Mouse (Mus musculus) lung, postnatal 14 days (tissue): ENCODE data around the gene 9930022D16Rik.

Experiments used
- DNase-seq: peaks from one replicate; pipeline ENCODE4 v3.0.0; 2021

The 9930022D16Rik gene

DNA sequence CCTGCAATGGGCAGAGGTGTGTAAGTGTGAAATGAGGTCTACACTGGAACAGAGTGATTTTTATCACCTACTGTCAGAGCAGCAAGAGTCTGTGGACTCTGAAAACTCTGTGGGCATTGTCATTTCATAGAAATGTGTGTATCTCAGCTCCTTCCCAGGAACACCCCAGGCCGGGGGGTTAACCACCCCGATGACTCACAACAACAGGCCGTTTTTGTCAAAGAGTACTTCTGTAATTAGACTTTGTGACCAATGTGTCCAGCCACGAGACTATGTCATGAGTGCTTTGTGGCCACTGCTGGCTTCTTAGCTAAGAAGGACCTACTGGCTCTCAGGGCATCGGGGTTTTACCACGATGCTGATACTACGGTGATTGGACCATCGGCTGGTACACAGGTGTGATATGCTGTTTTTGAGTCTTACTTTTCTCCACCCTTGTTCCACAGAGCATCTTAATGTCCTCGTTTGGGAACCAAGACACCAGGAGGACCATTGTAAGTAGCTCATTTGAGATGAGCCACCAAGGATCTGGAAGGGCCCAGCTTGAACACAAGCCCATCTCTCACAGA, 3.8 kb downstream of the 9930022D16Rik start:
- DNase-seq: no peak

DNA sequence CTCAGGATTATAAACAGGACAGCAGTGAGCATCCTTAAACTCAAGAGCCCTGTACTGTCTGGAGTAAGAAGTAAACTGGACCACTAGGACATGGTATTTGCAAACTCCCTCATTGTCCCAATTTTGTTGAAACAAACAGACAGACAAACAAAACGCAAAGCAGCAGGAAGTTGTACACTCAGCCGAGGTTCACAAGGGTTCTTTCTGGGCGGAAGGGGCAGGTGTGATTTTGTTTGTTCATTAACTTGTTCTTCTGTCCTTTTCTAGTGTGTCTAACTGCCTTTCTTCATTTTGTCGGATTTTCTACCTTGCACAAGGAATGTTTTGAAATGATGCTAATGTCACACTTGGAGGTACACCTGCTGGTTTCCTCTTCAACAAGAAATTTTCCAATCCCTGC, 5.7 kb downstream of the 9930022D16Rik start:
- no peak for DNase-seq

DNA sequence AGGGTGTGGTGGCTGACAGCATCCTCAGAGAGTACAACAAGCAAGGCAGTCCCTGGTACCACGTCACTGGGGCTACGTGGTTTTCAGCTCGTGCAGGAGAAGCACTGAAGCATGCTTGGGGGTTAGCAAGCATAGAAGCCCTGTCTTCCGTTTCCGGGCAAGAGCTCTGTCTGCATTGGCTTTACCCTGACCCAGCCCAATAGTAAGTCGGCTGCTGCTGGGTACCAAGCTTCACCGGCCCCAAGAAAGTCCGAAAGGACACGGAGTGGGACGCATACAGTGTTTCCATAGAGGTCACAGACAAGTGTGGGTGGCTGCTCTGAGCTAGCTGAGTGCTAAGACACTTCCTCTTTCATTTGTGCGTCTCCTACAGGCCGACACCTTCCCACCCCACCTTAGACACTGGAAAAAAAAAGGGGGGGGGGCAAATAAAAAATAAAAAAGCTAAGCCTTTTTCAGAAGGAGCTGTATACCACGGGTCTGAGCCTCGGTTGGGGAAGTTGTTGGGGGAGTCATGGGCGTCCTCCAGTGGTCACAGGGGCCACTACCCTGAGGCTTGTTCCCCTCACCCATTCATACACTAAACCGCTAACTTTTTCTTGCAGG, 6.3 kb downstream of the 9930022D16Rik start:
- DNase-seq: peak; percentile 15

DNA sequence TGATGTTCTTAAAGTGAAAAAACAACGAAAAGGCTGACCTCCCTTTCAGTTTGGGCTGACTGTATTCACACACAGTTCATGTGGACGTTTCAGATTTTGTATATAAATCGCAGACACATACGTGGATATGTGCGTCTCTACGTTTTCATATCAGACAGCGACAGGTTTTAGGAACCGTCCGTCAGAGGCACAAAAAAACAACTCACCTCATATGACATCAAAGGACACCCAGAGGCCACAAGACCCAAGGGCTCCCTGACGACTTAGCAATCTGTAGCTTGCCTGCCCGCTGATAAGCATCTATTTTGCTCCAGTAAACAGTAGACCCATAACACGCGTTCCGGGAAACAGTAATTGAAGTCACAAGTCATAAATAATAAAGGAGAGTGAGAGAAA, 6.8 kb downstream of the 9930022D16Rik start:
- DNase-seq: no peak

DNA sequence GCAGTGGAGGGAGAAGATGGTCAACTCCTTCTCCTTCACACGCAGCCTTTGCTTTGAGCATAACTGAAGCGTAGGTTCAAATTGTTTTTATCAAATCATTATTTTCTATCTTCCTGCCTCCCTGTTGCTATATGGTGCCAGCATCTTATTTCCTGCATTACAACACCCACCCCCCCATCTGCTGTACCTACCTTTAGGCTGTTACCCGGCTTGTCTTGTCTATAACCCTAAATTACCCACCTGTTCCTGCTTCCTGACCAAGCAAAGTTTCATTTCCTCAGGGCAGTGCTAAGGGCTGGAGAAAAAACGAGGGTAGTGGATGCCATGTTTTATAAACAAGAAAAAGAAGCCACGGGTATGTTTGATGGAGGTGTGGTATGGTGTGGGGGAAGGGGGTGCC, 7.5 kb downstream of the 9930022D16Rik start:
- no peak for DNase-seq

DNA sequence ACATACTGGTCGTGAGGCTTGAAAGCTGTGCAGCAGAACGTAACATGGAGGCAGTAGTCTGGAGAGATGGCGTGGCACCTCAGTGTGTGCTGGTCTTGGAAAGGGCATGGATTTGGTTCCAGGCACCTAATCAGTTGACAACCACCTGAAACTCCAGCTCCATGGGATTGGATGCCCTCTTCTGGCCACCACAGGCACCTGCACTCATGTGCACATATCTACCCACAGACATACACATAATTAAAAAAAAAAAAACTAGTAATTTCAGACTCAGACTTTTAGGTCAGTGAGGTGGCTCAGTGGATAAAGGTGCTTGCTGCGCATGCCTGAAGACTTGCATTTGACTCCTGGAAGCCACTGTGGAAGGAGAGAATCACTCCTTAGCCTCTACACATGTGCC, 8.5 kb downstream of the 9930022D16Rik start:
- DNase-seq: no peak

DNA sequence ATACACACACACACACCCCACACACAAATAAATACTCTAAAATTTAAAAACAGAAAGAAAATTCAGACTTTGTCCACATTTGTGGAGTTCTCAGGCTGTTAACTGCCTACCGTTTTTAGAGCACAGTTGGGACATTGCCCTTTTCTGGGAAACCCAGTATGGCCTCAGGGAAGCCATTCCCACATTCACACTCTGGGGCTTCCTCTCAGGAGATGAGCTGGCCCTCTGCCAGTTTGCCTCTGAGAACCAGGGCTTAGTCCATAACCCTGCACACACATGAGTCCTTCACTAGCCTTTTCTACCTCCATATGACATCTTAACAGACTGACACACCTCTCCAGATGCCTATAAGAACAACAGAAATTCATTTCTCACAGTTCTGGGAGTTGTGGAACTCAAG, 9.6 kb downstream of the 9930022D16Rik start:
- DNase-seq: no peak

DNA sequence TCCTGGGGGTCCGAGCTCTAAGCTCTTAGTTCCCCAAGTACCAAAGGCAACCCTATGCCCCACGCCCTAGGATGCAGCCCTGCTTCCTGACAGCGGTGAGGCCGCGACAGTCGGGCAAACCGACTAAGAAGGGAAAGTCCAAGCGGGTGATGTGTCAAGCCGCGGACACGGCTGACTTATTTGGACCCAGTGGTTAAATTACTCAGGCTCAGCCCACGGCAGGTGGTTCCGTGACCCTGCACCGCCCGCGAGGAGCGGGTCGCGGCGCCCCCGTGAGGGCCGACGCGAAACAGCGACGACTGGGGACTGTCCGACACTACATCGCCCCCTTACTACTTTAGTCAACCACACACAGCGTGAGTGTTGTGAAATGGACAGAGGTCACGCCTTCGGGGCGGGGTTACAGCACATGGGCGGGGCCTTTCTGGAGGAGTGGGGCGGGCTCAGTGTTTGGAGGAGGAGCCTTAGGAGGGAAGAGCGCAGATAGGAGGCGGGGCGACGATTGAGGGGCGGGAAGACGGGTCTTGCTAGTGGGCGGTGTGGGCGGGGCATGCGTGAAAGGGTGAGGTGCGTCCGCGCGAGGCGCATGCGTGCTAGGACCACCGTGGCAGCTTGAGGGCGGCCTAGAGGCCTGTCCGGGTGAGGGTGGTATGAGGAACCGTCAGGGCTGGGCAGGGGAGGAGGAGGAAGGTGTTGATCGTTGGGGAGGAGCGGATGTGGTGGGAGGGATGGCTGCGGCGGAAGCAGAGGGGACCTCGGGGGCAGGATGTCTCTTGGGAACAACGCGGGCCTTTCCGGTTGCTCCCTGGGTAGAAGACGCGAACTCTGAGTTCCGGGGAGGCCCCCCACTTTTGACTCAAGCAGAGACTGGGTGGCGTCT, 11.9 kb downstream of the 9930022D16Rik start, which contains the start of gene Amz2:
Amz2 (plus strand) TSS at position 555 of the 880 bp plus-strand sequence.
- peak; percentile 100 for DNase-seq

DNA sequence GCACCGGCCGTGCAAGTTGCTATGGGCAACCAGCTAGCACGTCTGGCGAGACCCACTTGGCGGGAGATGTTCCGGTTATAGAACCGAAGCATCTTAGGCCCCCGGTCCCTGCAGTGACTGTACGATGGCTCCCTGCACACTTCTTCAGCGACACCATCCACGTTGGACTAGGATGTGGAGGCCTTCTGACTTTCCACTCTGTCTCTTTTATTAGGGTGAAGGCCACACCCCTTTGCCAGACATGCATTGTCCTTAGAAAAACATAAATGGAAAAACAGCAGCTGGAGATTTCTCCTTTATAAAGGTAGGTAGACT, 12.5 kb downstream of the 9930022D16Rik start:
- no peak for DNase-seq

DNA sequence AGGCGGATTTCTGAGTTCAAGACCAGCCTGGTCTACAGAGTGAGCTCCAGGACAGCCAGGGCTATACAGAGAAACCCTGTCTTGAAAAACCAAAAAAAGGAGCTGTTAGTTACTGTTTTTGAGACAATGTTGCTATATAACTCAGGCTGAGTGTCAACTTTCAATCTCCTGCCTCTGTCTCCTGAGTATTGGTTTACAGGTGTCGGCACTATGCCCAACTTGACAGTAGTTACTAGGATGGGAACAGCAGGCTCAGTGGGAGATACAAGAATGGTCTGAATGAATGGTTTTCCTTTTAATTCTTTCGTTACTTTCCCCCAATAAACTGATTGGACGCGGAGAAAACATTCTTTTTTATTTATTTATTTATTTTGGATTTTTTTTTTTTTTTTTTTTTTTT, 13.6 kb downstream of the 9930022D16Rik start:
- DNase-seq: no peak

DNA sequence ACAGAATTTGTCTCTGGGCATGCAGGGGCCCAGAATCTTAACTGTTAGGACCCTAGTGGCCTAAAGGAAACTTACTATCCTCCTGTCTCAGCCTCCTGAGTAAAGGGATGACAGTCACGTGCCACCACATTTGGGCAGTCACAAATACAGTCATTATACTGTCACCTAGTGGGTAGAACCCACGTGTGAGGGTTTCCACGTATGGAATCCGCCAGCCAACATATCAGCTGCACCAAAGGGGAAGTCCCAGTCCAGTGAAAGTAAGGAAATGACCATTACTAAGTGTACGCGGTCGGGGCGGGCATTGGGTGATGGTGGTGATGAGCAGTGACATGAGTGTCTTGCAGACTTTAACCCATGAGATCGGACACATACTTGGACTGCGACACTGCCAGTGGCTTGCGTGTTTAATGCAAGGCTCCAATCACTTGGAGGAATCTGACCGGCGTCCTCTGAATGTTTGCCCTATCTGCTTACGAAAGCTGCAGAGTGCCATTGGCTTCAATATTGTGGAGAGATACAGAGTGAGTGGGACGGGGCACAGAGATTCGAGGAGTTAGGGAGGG, 20.6 kb downstream of the 9930022D16Rik start:
- DNase-seq: no peak

DNA sequence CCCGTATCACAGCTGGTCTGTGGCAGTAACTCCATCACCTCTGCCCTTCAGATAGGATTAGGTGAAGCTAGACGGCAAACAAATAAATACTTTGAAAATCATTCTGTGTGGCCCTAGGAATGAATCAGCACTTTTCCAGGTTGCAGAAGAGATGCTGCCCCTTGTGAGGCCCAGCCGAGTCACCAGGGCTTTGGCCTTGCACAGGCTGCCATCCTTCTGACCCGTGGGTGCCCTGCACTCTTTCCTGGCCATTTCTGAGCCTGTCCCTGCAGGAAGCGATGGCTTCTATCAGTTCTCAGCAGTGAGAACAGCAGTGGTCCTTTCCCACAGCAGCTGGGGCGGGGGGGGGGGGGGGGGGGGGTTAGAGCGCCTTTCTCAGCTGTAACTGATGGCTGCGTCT, 23.2 kb downstream of the 9930022D16Rik start:
- DNase-seq: no peak

DNA sequence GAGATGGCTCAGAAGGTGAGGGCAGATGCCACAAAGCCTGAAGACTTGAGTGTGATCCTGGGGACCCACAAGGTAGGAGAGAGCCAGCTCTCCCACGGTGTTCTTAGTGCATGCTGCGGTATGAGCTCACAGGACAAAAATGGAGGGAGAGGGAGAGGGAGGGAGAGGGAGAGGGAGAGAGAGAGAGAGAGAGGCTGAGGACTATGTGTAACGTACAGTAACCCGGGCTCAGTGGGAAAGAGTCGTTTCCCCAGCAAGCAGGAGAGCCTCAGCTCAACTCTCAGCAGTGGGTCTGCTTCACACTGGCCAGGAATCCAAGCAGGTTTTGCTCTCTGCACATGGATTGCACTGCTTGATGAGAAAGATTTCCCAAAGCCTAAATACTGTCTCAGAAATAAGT, 25.5 kb downstream of the 9930022D16Rik start:
- DNase-seq: no peak

DNA sequence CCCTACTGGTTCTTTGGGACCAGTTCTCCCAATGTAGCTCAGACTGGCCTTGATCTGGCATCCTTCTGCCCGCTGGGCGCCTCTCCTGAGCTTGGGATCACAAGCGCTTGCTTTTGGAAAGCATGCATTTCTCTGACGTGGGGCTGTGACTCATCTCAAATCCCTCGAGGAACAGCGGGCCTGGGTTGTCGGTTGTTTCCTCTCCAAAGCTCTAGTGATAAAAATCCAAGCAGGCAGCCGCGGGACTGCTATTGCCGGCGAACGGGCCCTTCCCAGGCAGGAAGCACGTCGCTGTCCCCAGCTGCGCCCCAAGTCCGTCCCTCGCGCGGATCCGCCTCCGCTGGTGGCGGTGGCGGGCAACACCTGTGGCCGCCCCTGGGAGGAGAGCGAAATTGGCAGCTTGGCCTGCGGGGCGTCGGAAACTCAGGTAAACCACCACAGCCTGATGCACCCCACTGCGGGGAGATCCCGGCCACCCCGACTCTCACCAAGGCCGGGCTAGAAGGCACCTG, 26.2 kb downstream of the 9930022D16Rik start:
- peak; percentile 79 for DNase-seq

DNA sequence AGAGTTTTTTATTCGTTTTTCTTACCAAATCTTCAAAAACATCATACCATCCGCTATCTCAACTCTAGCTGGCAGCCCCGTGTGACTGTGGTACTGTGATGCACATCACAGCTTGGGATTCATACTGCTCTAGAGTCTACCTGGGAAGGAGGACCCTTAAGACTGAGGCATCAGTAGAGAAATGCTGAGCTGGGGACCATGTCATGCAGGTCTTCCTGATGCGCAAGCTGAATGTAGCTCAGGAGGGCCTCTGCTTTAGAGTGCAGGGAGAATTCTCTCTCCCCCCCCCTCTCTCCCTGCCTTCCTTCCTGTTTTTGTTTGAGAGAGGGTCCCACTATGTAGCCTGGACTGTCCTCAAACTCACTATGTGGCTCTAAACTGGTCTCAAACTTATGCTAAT, 26.9 kb downstream of the 9930022D16Rik start:
- DNase-seq: no peak

DNA sequence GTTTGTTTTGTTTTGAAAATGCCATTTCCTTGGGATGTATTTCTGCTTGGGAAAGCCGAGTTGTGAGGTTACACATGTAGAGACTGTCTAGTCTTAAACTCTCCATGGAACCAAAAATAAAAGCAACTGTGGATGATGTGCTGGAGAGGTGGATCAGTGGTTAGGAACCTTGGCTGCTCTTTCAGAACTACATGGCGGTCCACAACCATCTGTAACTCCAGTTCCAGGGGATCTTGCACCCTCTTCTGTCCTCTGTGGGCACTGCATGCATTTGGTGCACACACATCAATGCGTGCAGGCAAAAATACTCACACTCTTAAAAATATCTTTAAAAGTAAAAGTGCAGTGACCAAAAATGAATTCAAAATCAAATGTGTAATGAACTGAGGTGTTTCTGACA, 27.4 kb downstream of the 9930022D16Rik start:
- DNase-seq: peak; percentile 60

DNA sequence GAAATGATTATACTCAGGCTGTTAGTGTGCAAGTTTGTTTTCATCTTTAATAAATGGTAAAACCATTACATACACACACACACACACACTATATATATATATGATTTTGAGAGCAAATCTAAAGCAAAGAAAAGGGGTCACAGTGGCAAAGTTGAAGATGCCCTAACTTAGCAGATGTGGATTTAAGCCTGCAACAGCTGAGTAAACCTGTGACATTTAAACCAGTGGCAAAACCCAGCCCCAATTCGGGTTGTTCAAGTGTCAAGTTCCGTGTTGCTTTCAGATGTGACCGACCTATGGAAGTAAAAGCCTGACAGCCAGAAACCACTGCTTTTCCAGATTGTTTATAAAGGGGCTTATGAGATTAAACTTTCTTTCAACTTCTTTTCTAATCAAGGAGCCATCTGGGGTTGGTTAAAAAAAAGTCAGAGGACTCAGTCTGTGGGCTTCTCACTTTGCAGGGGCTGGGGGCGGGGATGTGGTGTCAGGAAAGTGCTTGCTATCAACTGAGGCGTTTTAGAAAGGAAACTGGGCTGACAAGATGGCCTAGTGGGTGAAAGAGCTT, 28.5 kb downstream of the 9930022D16Rik start:
- DNase-seq: no peak

DNA sequence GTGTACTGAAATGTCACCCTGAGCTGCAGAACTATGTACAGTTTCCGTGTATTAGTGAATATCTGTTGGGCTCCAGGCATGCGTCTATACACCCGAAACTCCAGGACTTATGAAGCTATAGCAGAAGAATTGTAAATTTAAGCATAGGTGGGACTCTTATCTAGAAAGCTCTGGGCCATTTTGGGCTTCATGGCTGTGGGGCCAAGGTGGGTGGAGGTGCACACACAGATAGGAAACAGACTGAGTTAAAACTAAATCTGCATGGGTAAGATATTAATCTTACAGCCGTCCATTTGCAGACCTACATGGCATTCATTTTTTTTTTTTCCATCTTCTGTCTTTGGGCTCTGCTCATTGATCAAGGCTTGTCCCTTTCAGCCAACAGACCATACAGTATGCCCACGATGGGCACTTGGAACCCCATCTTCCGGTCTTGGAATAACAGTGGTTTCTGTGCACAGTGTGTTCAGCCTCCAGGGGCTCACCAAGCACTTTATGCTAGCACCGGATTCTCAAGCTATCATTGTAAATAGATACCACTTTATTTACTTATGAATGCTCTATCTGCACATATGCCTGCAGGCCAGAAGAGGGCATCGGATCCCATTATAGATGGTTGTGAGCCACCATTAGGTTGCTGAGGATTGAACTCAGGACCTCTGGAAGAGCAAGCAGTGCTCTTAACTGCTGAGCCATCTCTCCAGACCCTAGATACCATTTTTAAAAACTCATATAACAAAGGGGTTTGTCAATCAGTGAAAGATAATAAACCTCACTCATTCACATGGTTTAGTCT, 29.9 kb downstream of the 9930022D16Rik start:
- DNase-seq: no peak

DNA sequence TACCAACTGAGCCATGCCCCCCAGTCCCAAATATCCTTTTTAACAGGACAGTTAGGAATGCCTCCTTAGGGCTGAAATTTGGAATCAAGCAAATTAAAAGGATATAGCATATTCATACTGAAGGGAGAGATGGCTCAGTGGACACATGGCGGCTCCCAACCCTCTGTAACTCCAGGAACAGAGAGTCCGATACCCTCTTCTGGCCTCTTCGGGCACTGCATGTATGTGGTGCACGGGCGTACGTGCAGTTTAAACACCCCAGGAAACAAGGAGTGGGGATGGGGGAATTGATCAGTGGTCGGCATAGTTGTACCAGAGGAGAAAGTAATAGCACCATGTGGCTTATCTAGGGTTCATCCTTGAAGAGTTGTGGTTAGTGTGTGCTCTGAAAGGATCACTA, 30.9 kb downstream of the 9930022D16Rik start:
- DNase-seq: peak; percentile 46

DNA sequence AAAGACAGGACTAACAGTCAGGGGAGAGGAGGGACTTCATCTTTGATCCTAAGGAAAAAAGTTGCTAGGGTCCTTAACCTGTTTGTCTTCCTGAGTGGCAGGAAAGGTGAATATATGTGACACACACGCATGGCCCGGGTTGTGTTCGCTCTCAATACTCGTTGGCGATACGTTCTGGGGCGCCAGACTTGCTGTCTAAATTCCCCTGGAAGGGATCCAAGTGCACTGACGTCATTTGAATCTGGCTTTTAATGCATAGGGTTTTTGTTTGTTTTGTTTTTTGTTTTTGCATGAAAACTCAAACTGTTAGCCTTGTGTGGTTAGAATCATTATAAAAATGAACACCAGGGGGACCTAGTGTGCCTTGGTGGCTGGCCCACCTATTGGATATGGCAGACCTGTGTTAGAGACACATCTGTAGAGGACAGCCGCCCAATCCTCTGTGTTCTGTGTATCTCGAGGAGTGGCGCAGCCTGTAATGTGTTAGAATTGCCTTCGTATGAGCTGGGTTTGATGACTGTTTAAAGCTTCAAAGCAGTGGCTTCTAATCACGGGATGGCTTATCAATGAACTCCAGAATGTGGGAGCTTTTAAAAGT, 31.8 kb downstream of the 9930022D16Rik start:
- no peak for DNase-seq

DNA sequence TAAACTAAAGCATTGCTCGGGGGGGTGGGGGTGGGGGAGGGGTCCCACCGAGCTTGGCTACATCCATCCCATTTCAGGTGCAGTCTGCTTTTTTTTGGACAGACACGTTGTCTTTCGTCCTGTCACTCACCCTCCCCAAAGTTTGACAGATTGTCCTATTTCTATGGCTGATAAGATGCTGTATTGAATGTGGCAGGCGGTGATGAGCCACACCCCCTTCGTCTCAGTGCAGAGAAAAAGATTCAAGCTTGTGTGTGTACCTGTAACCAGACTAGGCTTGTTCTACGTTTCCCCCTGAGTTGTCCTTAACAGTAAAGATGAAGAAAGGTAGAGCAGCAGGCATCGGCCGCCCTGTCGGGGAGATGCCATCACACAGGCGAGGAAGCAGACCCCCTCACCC, 37.5 kb downstream of the 9930022D16Rik start:
- no peak for DNase-seq

DNA sequence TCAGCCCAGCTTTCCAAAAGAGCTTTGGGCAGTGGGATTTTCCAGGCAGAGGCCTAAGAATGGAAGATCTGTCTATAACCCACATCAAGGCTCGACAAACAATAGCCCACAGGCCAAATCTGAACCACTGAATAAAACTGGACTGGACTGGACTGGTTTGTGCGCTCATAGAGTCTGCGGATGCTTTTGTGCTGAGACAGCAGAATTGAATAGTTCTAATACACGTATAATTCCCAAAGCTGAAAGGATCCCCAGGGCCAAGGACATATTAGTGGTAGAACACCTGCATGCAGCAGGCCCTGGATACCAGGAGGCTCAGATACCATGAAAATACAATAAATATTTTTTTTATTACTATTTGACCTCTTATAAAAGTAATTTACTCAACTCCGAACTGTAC, 42.5 kb downstream of the 9930022D16Rik start:
- no peak for DNase-seq
